Mouse (Mus musculus) gastrocnemius, postnatal 14 days (tissue): ENCODE results near the gene Ube2l6. TPM values are rescaled to one million over a fixed set of nuclear protein-coding genes. Genes with fewer than 3 reads are reported as not detected.

Source experiments
- total RNA-seq, 2 experiments: library from RNA; stranded (reverse); gene quantifications; 2 replicates each; pipeline ENCODE4 v1.2.3; 2021

The Ube2l6 gene
- total RNA-seq, 2 experiments from 2014 or later, result 6.1 to 7.0 TPM

Other genes with a start within 250 kb of the Ube2l6 start
- gene Ctnnd1, start 148.1 kb upstream of the Ube2l6 start, total RNA-seq, result 10 to 100 TPM; 46.4 to 49.7 TPM
- gene Btbd18, start 139.7 kb upstream of the Ube2l6 start, total RNA-seq, result not detected
- 10 to 100 TPM; 13.3 to 15.6 TPM for gene Selenoh, start 128.1 kb upstream of the Ube2l6 start, total RNA-seq
- not detected for gene Gm28635, start 120.8 kb upstream of the Ube2l6 start, total RNA-seq
- gene Med19, start 120.4 kb upstream of the Ube2l6 start, total RNA-seq, result 1 to 10 TPM; 7.4 to 9.9 TPM
- 10 to 100 TPM; 45.5 to 52.3 TPM for gene Tmx2, start 119.7 kb upstream of the Ube2l6 start, total RNA-seq
- gene Zdhhc5, start 83.6 kb upstream of the Ube2l6 start, total RNA-seq, result 10 to 100 TPM; 41.3 to 45.1 TPM
- 1 to 10 TPM; 4.1 to 4.9 TPM for gene Clp1, start 71.5 kb upstream of the Ube2l6 start, total RNA-seq
- gene Ypel4, start 64.8 kb upstream of the Ube2l6 start, total RNA-seq, result 1 to 10 TPM in 1 of 2 experiments, under 1 TPM in 1; 0.73 to 1.0 TPM
- gene Gm19426, start 55.2 kb upstream of the Ube2l6 start, total RNA-seq, result 1 to 10 TPM in 1 of 2 experiments, under 1 TPM in 1; 0.66 to 1.0 TPM
- gene Serping1, start 23.4 kb upstream of the Ube2l6 start, total RNA-seq, result 10 to 100 TPM; 55.0 to 72.1 TPM
- gene Smtnl1, start 23.8 kb downstream of the Ube2l6 start, total RNA-seq, result 100 to 1,000 TPM in 1 of 2 experiments, 10 to 100 TPM in 1; 95.9 to 120 TPM
- gene Timm10, start 28.2 kb downstream of the Ube2l6 start, total RNA-seq, result 10 to 100 TPM; 45.7 to 46.0 TPM
- 10 to 100 TPM in 1 of 2 experiments, 1 to 10 TPM in 1; 6.2 to 16.1 TPM for gene Slc43a1, start 40.0 kb downstream of the Ube2l6 start, total RNA-seq
- under 1 TPM; 0.55 to 0.64 TPM for gene Rtn4rl2, start 87.9 kb downstream of the Ube2l6 start, total RNA-seq
- gene Slc43a3, start 137.8 kb downstream of the Ube2l6 start, total RNA-seq, result 10 to 100 TPM; 22.4 to 43.2 TPM
- gene Prg2, start 181.6 kb downstream of the Ube2l6 start, total RNA-seq, result under 1 TPM in 1 of 2 experiments, not detected in 1; 0.29 TPM
- not detected for gene Prg3, start 189.4 kb downstream of the Ube2l6 start, total RNA-seq
- gene Ssrp1, start 238.4 kb downstream of the Ube2l6 start, total RNA-seq, result 10 to 100 TPM; 34.0 to 44.2 TPM
- under 1 TPM; 0.89 to 0.92 TPM for gene P2rx3, start 238.6 kb downstream of the Ube2l6 start, total RNA-seq
- gene Tnks1bp1, start 249.2 kb downstream of the Ube2l6 start, total RNA-seq, result 10 to 100 TPM; 47.3 to 48.5 TPM